Mouse (Mus musculus) embryonic fibroblast, embryonic 13.5 days (primary cell): Measurements from ENCODE around the gene Traf4. TPM values are rescaled to one million over a fixed set of nuclear protein-coding genes. Genes with fewer than 3 reads are reported as not detected.
"Not testable (repeated sequence)": the region's sequence is repeated elsewhere in the genome, so short reads cannot be mapped to it uniquely, and the experiment has no call there.

Experiments
- H3K27ac ChIP-seq: 2 replicates; pipeline ENCODE4 v1.5.1; 2012; ENCODE audit warnings: low read length, control low read depth, inconsistent platforms; ENCODE audit not compliant: insufficient read depth
- H3K4me1 ChIP-seq: 2 replicates; pipeline ENCODE4 v1.6.1; 2011; ENCODE audit warnings: low read length; ENCODE audit not compliant: control insufficient read depth, insufficient read depth
- H3K4me3 ChIP-seq: 2 replicates; pipeline ENCODE4 v1.5.1; 2011; ENCODE audit warnings: mild to moderate bottlenecking, control low read depth, low read length; ENCODE audit not compliant: insufficient read depth
- CTCF ChIP-seq: IDR thresholded peaks from 2 replicates; pipeline ENCODE4 v1.5.1; 2011; ENCODE audit warnings: mild to moderate bottlenecking, control low read depth, low read length, moderate library complexity, borderline replicate concordance; ENCODE audit not compliant: insufficient read depth
- POLR2A ChIP-seq: IDR thresholded peaks from 2 replicates; pipeline ENCODE4 v1.6.1; 2011; ENCODE audit warnings: low read depth, mild to moderate bottlenecking, control low read depth, low read length, moderate library complexity
- polyA plus RNA-seq: library from polyadenylated mRNA; stranded (reverse); fragments of >200 nt; gene quantifications from 2 replicates; pipeline ENCODE4 v1.2.4, GENCODE M21; 2011; ENCODE audit warnings: low read depth; ENCODE audit not compliant: missing spikeins, insufficient read length

Traf4 gene
- polyA plus RNA-seq, 1 experiment = 40.5 TPM

GRCm38 (mm10) chr11:78195101-78195863 lies 29.9 kb upstream of the Traf4 start:
- TF ChIP-seq POLR2A = no peak
- TF ChIP-seq CTCF = no peak
- Histone ChIP-seq H3K27ac (no peak overlapping the region), H3K4me1 (peaks cover 2% of the 10 kb centered on the region; the same call in 1 of the 2 replicates), H3K4me3 (no peak overlapping the region)

DNA sequence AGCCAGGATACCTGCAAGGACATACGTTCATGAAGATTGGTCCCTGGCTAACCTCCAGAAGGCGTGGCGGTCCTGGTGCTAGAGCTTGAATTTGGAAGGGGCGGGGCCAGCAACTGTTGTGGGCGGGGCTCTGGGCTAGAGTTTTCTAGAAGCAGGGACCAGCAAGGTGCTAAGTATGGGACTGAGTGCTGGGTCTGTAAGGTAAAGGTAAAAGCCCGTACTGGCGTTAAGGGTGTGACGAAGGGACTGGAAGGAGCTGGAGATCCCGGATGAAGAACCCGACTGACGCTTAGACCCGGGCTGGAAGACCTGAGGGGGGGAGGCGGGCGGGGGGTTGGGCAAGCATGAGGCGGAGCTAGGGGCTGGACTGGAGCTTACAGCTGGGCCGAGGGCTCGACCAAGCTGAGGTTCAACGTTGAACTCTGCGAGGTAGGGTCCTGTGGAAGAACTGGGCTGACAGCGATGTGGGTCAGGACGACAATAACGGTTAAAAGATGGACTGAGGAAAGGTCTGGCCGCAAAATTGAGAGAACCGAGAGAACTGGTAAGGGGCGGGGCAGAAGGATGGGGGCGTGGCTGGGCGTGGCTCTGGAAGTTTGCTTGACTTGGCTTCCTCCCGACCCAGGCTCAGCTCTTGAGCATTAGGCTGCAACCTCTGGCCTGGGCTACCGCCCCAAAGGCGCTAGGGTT lies 29.2 kb upstream of the Traf4 start:
- no peak overlapping the region for H3K27ac ChIP-seq
- TF ChIP-seq POLR2A = 0 out of 2 replicates have a peak, but pooled peaks have one; percentile 33
- no peak for TF ChIP-seq CTCF
- H3K4me3 ChIP-seq = no peak overlapping the region
- H3K4me1 ChIP-seq = peaks cover 5% of the 10 kb centered on the region; the same call in 1 of the 2 replicates

GRCm38 (mm10) chr11:78193113-78193512 lies 27.7 kb upstream of the Traf4 start, which contains the start of gene Proca1:
TSS of gene Proca1 (plus strand) at chr11:78193392.
- no peak within 1 kb of the TSS for H3K27ac ChIP-seq
- H3K4me3 ChIP-seq = no peak within 1 kb of the TSS
- TF ChIP-seq CTCF = no peak
- H3K4me1 ChIP-seq = peaks cover 5% of the 10 kb centered on the region; the same call in 1 of the 2 replicates

DNA sequence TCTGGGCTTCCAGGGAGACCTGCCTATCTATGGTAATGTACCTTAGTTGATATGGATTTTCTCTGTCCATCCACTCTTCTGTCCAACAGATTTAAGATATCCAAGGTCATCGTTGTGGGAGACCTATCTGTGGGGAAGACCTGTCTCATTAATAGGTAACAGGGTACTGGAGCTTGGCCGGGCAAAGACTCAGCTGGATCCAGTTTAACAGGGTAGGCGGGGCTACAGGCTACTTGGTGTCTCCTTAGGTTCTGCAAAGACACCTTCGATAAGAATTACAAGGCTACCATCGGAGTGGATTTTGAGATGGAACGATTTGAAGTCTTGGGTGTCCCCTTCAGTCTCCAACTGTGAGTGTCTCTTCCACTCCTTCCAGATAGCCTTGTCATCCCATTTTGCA lies 24.7 kb upstream of the Traf4 start:
- Histone ChIP-seq H3K27ac (peak overlapping the region; percentile 94; the same call in 1 of the 2 replicates), H3K4me1 (peaks cover 5% of the 10 kb centered on the region; the same call in 1 of the 2 replicates), H3K4me3 (peak overlapping the region; percentile 67)
- TF ChIP-seq CTCF = no peak
- TF ChIP-seq POLR2A = no peak

GRCm38 (mm10) chr11:78189234-78190040 lies 24.0 kb upstream of the Traf4 start:
- TF ChIP-seq POLR2A (peak; percentile 65), CTCF (no peak)
- Histone ChIP-seq H3K4me3 (peak overlapping the region; percentile 67), H3K27ac (peak overlapping the region; percentile 94), H3K4me1 (peaks cover 5% of the 10 kb centered on the region; the same call in 1 of the 2 replicates)

DNA sequence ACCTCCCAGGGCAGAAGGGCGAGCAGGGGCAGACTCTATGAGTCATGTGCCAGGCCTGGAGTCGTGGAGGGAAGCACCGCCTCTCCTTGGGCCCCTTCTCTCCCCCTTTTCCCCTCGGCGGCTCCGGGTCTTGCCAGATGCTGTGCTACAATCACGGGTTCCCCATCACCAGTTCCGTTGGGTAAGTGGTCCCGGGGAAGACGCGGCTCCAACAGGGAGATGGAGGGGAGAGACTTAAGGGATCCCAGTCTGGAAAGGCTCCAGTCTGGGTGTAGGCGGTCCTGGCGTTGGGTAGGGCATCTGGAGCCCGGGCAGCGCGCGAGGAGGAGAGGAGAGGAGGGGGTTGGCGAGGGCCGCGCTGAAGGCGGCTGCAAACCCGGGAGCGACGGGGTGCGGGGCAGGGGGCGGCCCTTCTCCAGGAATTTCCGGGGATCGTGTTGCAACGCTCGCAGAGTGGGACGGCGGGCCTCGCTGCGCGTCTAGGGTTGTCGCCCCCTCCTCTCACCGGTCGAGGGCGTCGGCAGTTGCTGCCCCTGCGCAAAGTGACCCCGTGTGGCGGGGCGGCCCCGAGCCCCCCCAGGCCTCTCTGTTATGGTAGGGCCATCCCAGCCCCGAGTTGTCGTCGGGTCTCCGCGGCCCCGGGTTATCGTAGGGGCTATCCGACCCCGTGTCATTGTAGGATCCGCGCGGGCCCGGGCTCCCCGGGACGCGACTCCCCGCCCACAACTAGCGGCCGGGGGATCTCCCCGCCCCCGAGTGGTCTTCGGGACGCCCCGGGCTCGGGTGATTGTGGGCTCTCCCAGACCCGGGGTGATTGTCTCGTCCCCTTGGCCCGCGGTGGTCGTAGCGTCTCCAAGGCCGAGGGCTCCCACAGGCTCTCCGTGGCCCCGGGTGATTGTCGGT lies 23.2 kb upstream of the Traf4 start, which contains the start of gene Rab34:
Rab34 (plus strand) TSS at position 100 of the 903 bp plus-strand sequence.
- peaks cover 5% of the 10 kb centered on the region; the same call in 1 of the 2 replicates for H3K4me1 ChIP-seq
- TF ChIP-seq CTCF (no peak), POLR2A (peak; percentile 66)
- H3K4me3 ChIP-seq = peak within 1 kb of the TSS; percentile 67
- peak within 1 kb of the TSS; percentile 94 for H3K27ac ChIP-seq

DNA sequence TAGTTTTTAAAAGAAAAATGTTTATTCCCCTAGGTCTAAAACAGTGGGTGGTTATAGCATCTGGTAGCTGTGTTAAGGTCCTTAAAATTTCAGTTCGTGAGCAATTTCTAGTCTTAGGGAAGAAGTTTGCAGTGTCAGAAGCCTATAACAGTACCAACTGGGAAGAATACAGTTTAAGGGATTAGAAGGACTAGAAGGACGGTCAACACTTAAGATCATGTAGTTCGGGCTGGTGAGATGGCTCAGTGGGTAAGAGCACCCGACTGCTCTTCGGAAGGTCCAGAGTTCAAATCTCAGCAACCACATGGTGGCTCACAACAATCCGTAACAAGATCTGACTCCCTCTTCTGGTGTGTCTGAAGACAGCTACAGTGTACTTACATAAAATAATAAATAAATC lies 19.3 kb upstream of the Traf4 start:
- H3K4me3 ChIP-seq, H3K4me1 ChIP-seq: not testable (repeated sequence)

GRCm38 (mm10) chr11:78183884-78184514 lies 18.6 kb upstream of the Traf4 start:
- no peak overlapping the region; the same call in 1 of the 2 replicates for H3K4me3 ChIP-seq
- no peak overlapping the region for H3K27ac ChIP-seq
- H3K4me1 ChIP-seq = 0 out of 2 replicates have a peak, but pooled peaks cover 5% of the 10 kb centered on the region
- TF ChIP-seq CTCF (no peak), POLR2A (no peak)

More for the DNA sequence above, 19.3 kb upstream of the Traf4 start:
- H3K27ac ChIP-seq = not testable (repeated sequence)
